Mouse (Mus musculus): ENCODE measurements around the gene Atrnl1.

DNA sequence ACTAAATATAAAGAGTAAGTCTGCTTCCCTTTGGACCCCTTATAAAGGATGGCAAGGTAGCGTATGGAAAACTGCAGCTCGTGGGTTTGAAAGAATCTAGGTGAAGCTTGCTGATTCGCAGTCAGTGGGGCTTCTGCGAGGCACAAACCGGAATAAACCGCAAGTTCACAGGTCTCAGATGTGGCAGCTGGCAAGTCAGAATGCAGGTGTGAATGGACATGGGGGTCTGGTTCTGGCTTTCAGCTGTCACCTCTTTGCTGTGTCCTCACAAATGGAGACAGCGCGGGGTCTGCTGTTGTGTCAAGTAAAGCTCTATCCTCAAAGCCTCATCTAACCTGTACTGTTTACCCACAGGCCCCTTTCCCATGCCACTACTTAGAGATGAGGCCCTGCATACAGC lies 440.2 kb downstream of the Atrnl1 start:
- TF ChIP-seq POLR2A (IDR thresholded peaks at IDR 0.05; ENCODE audit: borderline replicate concordance, low read depth, low read length) (no peak), CTCF (IDR thresholded peaks at IDR 0.05; ENCODE audit: low read depth, low read length) (no peak)
